Mouse (Mus musculus): Measurements from ENCODE around the gene Pdk1.

GRCm38 (mm10) chr2:71898335-71898856 lies 25.4 kb downstream of the Pdk1 start:
- TF ChIP-seq CTCF (IDR thresholded peaks at IDR 0.05; ENCODE audit: low read depth, low read length): no peak
- TF ChIP-seq POLR2A (IDR thresholded peaks at IDR 0.05; ENCODE audit: borderline replicate concordance, low read depth, low read length): no peak

Data from bone marrow macrophage, adult 2 months (primary cell).